Mouse (Mus musculus) small intestine, adult 2 months (tissue): ENCODE measurements around the gene Prm1.

Source experiments
- CTCF ChIP-seq: fragments of 200-500 bp; IDR thresholded peaks from 2 replicates; pipeline ENCODE4 v1.5.1; 2012; ENCODE audit warnings: low read depth, mild to moderate bottlenecking, control low read depth, inconsistent platforms, low read length, moderate library complexity, mixed read lengths; ENCODE audit not compliant: insufficient replicate concordance, insufficient read length; ENCODE audit errors: extremely low read depth
- POLR2A ChIP-seq: fragments of 200-500 bp; IDR thresholded peaks from 2 replicates; pipeline ENCODE4 v1.6.1; 2012; ENCODE audit warnings: low read depth, mild to moderate bottlenecking, control low read depth, inconsistent platforms, low read length, moderate library complexity

- TF ChIP-seq POLR2A, result no peak
- no peak for TF ChIP-seq CTCF
Observed at GRCm38 (mm10) chr16:10836388-10836787, 30.7 kb upstream of the Prm1 start.
